Mouse (Mus musculus) lung, postnatal 0 days (tissue): ENCODE results near the gene BC034090.

Experiments used
- CTCF ChIP-seq: IDR thresholded peaks from 2 replicates; pipeline ENCODE4 v1.5.1; 2016; ENCODE audit warnings: antibody characterized with exemption, mild to moderate bottlenecking
- EP300 ChIP-seq: IDR thresholded peaks from 2 replicates; pipeline ENCODE4 v1.6.1; 2016; ENCODE audit warnings: antibody characterized with exemption, mild to moderate bottlenecking, control low read depth

DNA sequence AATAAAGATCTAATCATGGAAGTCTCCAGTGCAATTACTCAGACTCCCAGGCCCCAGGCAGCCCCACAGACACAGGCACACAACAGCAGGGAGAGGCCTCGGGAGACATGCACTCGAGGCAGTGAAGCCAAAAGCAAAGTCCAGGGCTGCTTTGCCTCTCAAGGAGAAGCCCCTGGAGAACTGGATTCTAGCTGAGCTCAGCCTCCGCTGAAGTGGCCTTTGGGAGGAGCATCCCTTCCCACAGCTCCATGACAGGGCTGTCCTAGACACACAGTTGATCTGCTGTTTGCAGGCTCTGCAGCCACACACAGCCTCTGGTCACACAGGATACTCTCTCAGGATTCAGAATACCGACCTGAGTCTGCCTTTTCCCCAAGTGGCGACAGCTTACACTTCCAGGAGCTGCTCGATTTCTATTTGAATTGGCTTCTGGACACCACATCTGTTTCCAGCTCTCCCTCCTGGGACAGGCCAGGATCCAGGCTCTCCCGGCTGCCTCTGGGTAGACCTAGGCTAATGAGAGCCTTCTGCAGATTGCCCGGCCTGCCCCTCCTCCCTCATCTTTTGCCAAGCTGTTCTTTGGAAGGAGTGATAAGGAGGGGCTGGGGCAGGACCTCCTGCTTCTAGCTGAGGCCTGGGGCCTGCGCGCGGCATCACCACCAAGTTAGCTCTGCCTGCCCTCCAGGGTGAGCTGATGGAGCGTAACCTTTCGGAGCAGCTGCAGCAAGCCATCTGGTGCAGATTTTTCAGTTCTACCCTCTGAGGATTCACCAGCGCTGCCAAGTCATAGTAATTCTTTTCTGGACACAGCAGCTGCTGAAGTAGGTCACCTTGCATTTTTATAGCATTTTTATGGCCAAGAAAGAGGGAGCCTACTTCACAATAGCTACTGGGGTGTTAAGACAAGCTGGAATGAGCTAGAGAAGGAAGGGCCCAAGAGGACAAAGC is 14.5 kb downstream of the BC034090 start:
- TF ChIP-seq CTCF (no peak), EP300 (no peak)
